Mouse (Mus musculus) heart, embryonic 16.5 days (tissue): ENCODE measurements at regions not wholly inside any gene's neighbourhood (a gene's known extent, or its start where the extent isn't known, plus 50 kb on each side); places are given as distances from the start of the nearest gene placed in this dataset.
A peak's percentile ranks its signal among the peaks of the same experiment; 100 is the strongest.
"Not testable (repeated sequence)": the region's sequence is repeated elsewhere in the genome, so short reads cannot be mapped to it uniquely, and the experiment has no call there.

Experiments used
- ATAC-seq: fragments of 200-750 bp; cut with Nextera tagmentation; replicated peaks from 2 replicates; pipeline ENCODE4 v1.8.0; 2017; ENCODE audit warnings: moderate number of reproducible peaks; ENCODE audit not compliant: insufficient read depth, low FRiP score; ENCODE audit errors: extremely low read depth
- H3K27ac ChIP-seq: fragments of 300-500 bp; sonication (generic); 2 replicates; pipeline ENCODE4 v1.5.1; 2014; ENCODE audit warnings: mild to moderate bottlenecking, low read length, control low read depth, moderate library complexity
- H3K27me3 ChIP-seq: fragments of 300-500 bp; sonication (generic); 2 replicates; pipeline ENCODE4 v1.6.1; 2014; ENCODE audit warnings: low read length, mixed read lengths; ENCODE audit not compliant: control insufficient read depth, insufficient read depth
- H3K36me3 ChIP-seq: fragments of 300-500 bp; sonication (generic); 2 replicates; pipeline ENCODE4 v1.6.1; 2014; ENCODE audit not compliant: control insufficient read depth, insufficient read depth
- H3K4me1 ChIP-seq: fragments of 300-500 bp; sonication (generic); 2 replicates; pipeline ENCODE4 v1.6.1; 2014; ENCODE audit warnings: low read length, mixed read lengths; ENCODE audit not compliant: control insufficient read depth, insufficient read depth
- H3K4me2 ChIP-seq: fragments of 300-500 bp; sonication (generic); 2 replicates; pipeline ENCODE4 v1.6.1; 2014; ENCODE audit warnings: low read depth, mild to moderate bottlenecking, control low read depth, low read length
- H3K4me3 ChIP-seq: fragments of 300-500 bp; sonication (generic); 2 replicates; pipeline ENCODE4 v1.5.1; 2014; ENCODE audit warnings: mild to moderate bottlenecking, control low read depth, low read length
- H3K9ac ChIP-seq: fragments of 300-500 bp; sonication (generic); 2 replicates; pipeline ENCODE4 v1.6.1; 2014; ENCODE audit warnings: low read length, control low read depth
- H3K9me3 ChIP-seq: fragments of 300-500 bp; sonication (generic); replicated peaks from 2 replicates; pipeline ENCODE4 v1.6.1; 2016; ENCODE audit warnings: low read length; ENCODE audit not compliant: control insufficient read depth
- WGBS: fragments of 180-500 bp; shearing (Covaris S2); extraction: QIAGEN DNeasy Blood & Tissue Kit; methylation state at CpG from one replicate; pipeline ENCODE4 v1.1.7; 2014; 5-methylcytosine and 5-hydroxymethylcytosine counted together

DNA sequence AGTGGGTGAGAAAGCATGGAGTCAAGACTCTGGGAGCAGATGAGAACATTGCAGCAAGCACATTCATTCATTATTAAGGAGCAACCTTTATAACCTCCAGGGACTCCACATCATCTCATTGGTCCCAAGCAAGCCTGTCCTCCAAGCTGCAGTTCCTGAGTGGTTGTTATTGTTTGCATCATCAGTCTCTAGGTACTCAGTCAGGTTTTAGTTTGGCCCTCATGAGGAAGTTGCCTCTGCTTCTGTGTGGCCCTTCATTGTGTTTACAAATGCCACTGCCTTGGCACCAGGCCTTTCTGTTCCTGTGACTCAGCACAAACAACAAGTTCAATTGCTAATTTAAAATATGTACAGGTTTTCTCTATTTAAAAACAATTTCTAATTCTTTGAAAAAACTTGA is 323.8 kb upstream of the Pabpc4l start:
- ATAC-seq, result no peak
- H3K4me3 ChIP-seq, result no peak overlapping the region
- H3K36me3 ChIP-seq, result no peaks in the 10 kb centered on the region
- no peaks in the 10 kb centered on the region for H3K27me3 ChIP-seq
- no peak overlapping the region for H3K27ac ChIP-seq
- no peaks in the 10 kb centered on the region for H3K4me1 ChIP-seq
- H3K9me3 ChIP-seq, result no peaks in the 10 kb centered on the region
- H3K9ac ChIP-seq, result no peak overlapping the region
- H3K4me2 ChIP-seq, result no peak overlapping the region

- Histone ChIP-seq H3K27ac (no peak overlapping the region), H3K9ac (no peak overlapping the region), H3K27me3 (no peaks in the 10 kb centered on the region), H3K36me3 (no peaks in the 10 kb centered on the region), H3K4me2 (no peak overlapping the region), H3K4me1 (no peaks in the 10 kb centered on the region), H3K9me3 (no peaks in the 10 kb centered on the region), H3K4me3 (no peak overlapping the region)
- 59% methylated on average over 1 of the region's 1 CpGs for WGBS
- no peak for ATAC-seq
These were observed 316.9 kb upstream of the Pabpc4l start for GRCm38 (mm10) chr3:46764939-46765338.

DNA sequence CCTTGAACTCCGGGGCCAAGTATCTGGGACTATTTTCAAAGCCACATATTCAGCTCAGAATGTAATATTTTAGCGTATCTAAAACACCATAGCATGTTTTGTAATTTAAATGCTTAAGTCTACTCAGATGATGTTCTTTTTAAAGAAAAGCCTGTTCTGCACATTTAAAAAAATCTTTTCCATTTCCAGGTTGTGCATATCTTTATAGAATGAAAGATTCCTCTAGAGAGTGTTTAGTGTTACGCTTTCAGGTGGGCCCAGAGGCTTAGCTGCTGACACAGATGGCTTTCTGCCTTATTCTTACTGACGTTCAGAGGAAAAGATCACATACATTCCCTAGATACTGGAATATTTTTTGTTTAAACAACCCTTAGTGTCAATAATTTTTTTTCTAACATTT is 310.5 kb upstream of the Pabpc4l start:
- H3K4me1 ChIP-seq, result no peaks in the 10 kb centered on the region
- H3K27me3 ChIP-seq, result no peaks in the 10 kb centered on the region
- no peaks in the 10 kb centered on the region for H3K9me3 ChIP-seq
- H3K27ac ChIP-seq, result no peak overlapping the region
- 77% methylated on average over 4 of the region's 4 CpGs for WGBS
- no peaks in the 10 kb centered on the region for H3K36me3 ChIP-seq
- no peak overlapping the region for H3K9ac ChIP-seq
- no peak overlapping the region for H3K4me3 ChIP-seq
- H3K4me2 ChIP-seq, result no peak overlapping the region
- ATAC-seq, result no peak

- H3K4me3 ChIP-seq, result no peak overlapping the region
- no peaks in the 10 kb centered on the region for H3K4me1 ChIP-seq
- H3K36me3 ChIP-seq, result no peaks in the 10 kb centered on the region
- H3K9me3 ChIP-seq, result no peaks in the 10 kb centered on the region
- no peaks in the 10 kb centered on the region for H3K27me3 ChIP-seq
- H3K9ac ChIP-seq, result no peak overlapping the region
- 53% methylated on average over 4 of the region's 4 CpGs for WGBS
- no peak overlapping the region for H3K27ac ChIP-seq
- no peak for ATAC-seq
- no peak overlapping the region for H3K4me2 ChIP-seq
These were observed 279.7 kb upstream of the Pabpc4l start for GRCm38 (mm10) chr3:46727679-46728078.

- no peak overlapping the region for H3K4me3 ChIP-seq
- ATAC-seq, result peak; percentile 72; the same call in 1 of the 2 replicates
- H3K36me3 ChIP-seq, result no peaks in the 10 kb centered on the region
- no peak overlapping the region for H3K9ac ChIP-seq
- H3K27me3 ChIP-seq, result no peaks in the 10 kb centered on the region
- H3K9me3 ChIP-seq, result no peaks in the 10 kb centered on the region
- H3K4me1 ChIP-seq, result peaks cover 3% of the 10 kb centered on the region; the same call in 1 of the 2 replicates
- no peak overlapping the region for H3K4me2 ChIP-seq
- 13% methylated on average over 1 of the region's 1 CpGs for WGBS
- H3K27ac ChIP-seq, result no peak overlapping the region
These were observed 253.6 kb upstream of the Pabpc4l start for GRCm38 (mm10) chr3:46701649-46702048.

DNA sequence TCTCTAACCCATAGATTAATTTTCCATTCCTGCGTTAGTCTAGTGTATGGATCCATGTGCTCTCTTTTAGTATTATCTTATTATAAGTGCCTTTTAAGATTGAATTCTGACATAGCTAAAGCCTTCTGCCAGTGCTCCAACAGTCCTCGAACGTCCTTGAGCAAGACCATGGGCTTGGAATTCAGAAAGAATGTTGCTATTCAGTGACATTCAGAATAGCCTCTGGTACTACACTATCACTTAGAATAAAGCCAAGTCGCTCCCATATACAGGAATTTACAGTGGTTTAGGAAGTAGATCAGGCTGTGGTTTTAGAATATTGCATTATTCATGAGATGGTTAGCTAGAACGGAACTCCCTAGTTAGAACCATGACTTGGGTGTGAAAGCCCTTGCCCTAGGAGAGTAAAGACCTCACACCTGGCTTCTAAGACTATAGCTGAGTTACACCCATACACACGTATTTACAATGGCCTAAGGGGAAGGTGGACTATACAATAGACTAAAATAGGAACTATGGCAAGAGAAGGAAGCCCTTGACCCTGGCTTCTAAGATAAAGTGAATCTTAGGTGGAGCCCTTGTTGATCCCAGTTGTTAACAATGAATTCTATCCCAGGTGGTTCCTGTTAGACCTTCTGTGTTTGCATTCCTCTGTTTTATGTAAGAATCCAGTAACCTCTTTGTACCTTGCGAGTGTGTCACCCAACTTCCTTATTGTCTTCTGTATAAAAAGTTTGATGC is 239.8 kb upstream of the Pabpc4l start:
- ATAC-seq, H3K9ac ChIP-seq, H3K9me3 ChIP-seq, H3K4me3 ChIP-seq, H3K36me3 ChIP-seq, H3K4me2 ChIP-seq, H3K27ac ChIP-seq, H3K27me3 ChIP-seq, H3K4me1 ChIP-seq: not testable (repeated sequence)
- 73% methylated on average over 5 of the region's 7 CpGs for WGBS
